Mouse (Mus musculus): ENCODE data around the gene Trappc3l. TPM values are rescaled to one million over a fixed set of nuclear protein-coding genes. Genes with fewer than 3 reads are reported as not detected.
"Not testable (repeated sequence)": the region's sequence is repeated elsewhere in the genome, so short reads cannot be mapped to it uniquely, and the experiment has no call there.

Gene Trappc3l
- polyA plus RNA-seq (2015; fragmentation: Nextera tagmentation; extraction: Ambion mirVana): not detected in 2 replicates

- 80% methylated on average over 3 of the region's 3 CpGs for WGBS
- Histone ChIP-seq H3K36me3 (no peaks in the 10 kb centered on the region), H3K4me3 (no peak within 1 kb of the TSS), H3K9ac (no peak within 1 kb of the TSS), H3K4me1 (replicated peaks) (peaks cover 6% of the 10 kb centered on the region; the same call in 1 of the 2 replicates), H3K4me2 (no peak within 1 kb of the TSS), H3K27me3 (0 out of 2 replicates have a peak, but pooled peaks cover 4% of the 10 kb centered on the region), H3K27ac (no peak within 1 kb of the TSS), H3K9me3 (no peaks in the 10 kb centered on the region)
- ATAC-seq (ENCODE audit: low FRiP score): no peak
Observed at GRCm38 (mm10) chr10:34037401-34037800, at the start of gene Trappc3l. Trappc3l (plus strand) TSS chr10:34037597.

- H3K4me3 ChIP-seq; H3K9ac ChIP-seq; H3K4me1 ChIP-seq (replicated peaks); H3K27me3 ChIP-seq; H3K9me3 ChIP-seq; H3K4me2 ChIP-seq; ATAC-seq (ENCODE audit: low FRiP score); H3K27ac ChIP-seq: not testable (repeated sequence)
- peaks cover 93% of the 10 kb centered on the region for H3K36me3 ChIP-seq
- 94% methylated on average over 6 of the region's 8 CpGs for WGBS
Observed at GRCm38 (mm10) chr10:33996686-33997085, 40.7 kb upstream of the Trappc3l start.

GRCm38 (mm10) chr10:33998397-33998796, 39.0 kb upstream of the Trappc3l start:
- no peaks in the 10 kb centered on the region for H3K4me1 ChIP-seq (replicated peaks)

GRCm38 (mm10) chr10:34012581-34012980, 24.8 kb upstream of the Trappc3l start:
- ATAC-seq (ENCODE audit: low FRiP score): no peak
- Histone ChIP-seq H3K9me3 (no peaks in the 10 kb centered on the region), H3K27me3 (no peaks in the 10 kb centered on the region), H3K27ac (no peak overlapping the region), H3K9ac (no peak overlapping the region), H3K4me3 (no peak overlapping the region), H3K4me2 (no peak overlapping the region), H3K4me1 (replicated peaks) (peaks cover 5% of the 10 kb centered on the region; the same call in 1 of the 2 replicates), H3K36me3 (peaks cover 21% of the 10 kb centered on the region)
- 96% methylated on average over 4 of the region's 4 CpGs for WGBS

More at GRCm38 (mm10) chr10:33998397-33998796, 39.0 kb upstream of the Trappc3l start:
- Histone ChIP-seq H3K27me3 (no peaks in the 10 kb centered on the region), H3K9ac (no peak overlapping the region), H3K4me2 (no peak overlapping the region), H3K9me3 (no peaks in the 10 kb centered on the region), H3K27ac (no peak overlapping the region), H3K4me3 (no peak overlapping the region), H3K36me3 (peaks cover 90% of the 10 kb centered on the region)
- ATAC-seq (ENCODE audit: low FRiP score): no peak

- Histone ChIP-seq H3K27me3 (no peaks in the 10 kb centered on the region), H3K4me1 (replicated peaks) (peaks cover 11% of the 10 kb centered on the region), H3K27ac (no peak overlapping the region), H3K36me3 (peaks cover 15% of the 10 kb centered on the region), H3K9me3 (no peaks in the 10 kb centered on the region), H3K9ac (no peak overlapping the region), H3K4me3 (no peak overlapping the region), H3K4me2 (no peak overlapping the region)
- ATAC-seq (ENCODE audit: low FRiP score): no peak
- WGBS: 87% methylated on average over 2 of the region's 2 CpGs
Observed at GRCm38 (mm10) chr10:34013241-34013640, 24.2 kb upstream of the Trappc3l start.

GRCm38 (mm10) chr10:34018746-34019301, 18.6 kb upstream of the Trappc3l start:
- no peaks in the 10 kb centered on the region for H3K36me3 ChIP-seq

GRCm38 (mm10) chr10:34019302-34020075, 17.9 kb upstream of the Trappc3l start, which contains the start of gene Rwdd1:
Rwdd1 (minus strand) TSS chr10:34019624.
- H3K27me3 ChIP-seq: no peaks in the 10 kb centered on the region
- H3K9ac ChIP-seq: peak within 1 kb of the TSS; percentile 92
- H3K27ac ChIP-seq: peak within 1 kb of the TSS; percentile 94
- H3K9me3 ChIP-seq: no peaks in the 10 kb centered on the region
- H3K4me1 ChIP-seq (replicated peaks): peaks cover 18% of the 10 kb centered on the region
- peak within 1 kb of the TSS; percentile 65 for H3K4me2 ChIP-seq
- ATAC-seq (ENCODE audit: low FRiP score): peak; percentile 100
- WGBS: under 1% methylated on average over 82 of the region's 82 CpGs
- H3K36me3 ChIP-seq: no peaks in the 10 kb centered on the region
- peak within 1 kb of the TSS; percentile 62 for H3K4me3 ChIP-seq

More at GRCm38 (mm10) chr10:34018746-34019301, 18.6 kb upstream of the Trappc3l start:
- Histone ChIP-seq H3K27ac (peak overlapping the region; percentile 94), H3K4me3 (peak overlapping the region; percentile 62), H3K4me2 (peak overlapping the region; percentile 65), H3K9ac (peak overlapping the region; percentile 92), H3K9me3 (no peaks in the 10 kb centered on the region), H3K4me1 (replicated peaks) (peaks cover 18% of the 10 kb centered on the region), H3K27me3 (no peaks in the 10 kb centered on the region)
- ATAC-seq (ENCODE audit: low FRiP score): no peak
- under 1% methylated on average over 21 of the region's 21 CpGs for WGBS

- no peak for ATAC-seq (ENCODE audit: low FRiP score)
- 0 out of 2 replicates have a peak, but pooled peaks cover 1% of the 10 kb centered on the region for H3K27me3 ChIP-seq
- 88% methylated on average over 5 of the region's 5 CpGs for WGBS
Observed at GRCm38 (mm10) chr10:34030322-34030721, 7.1 kb upstream of the Trappc3l start.

GRCm38 (mm10) chr10:34033630-34034305, 3.6 kb upstream of the Trappc3l start:
- Histone ChIP-seq H3K4me3 (0 out of 2 replicates have a peak overlapping the region, but pooled peaks have one; percentile 6), H3K27ac (no peak overlapping the region), H3K9ac (peak overlapping the region; percentile 52), H3K4me1 (replicated peaks) (peaks cover 6% of the 10 kb centered on the region; the same call in 1 of the 2 replicates), H3K36me3 (no peaks in the 10 kb centered on the region), H3K4me2 (peak overlapping the region; percentile 47), H3K27me3 (0 out of 2 replicates have a peak, but pooled peaks cover 4% of the 10 kb centered on the region), H3K9me3 (no peaks in the 10 kb centered on the region)
- WGBS: 22% methylated on average over 22 of the region's 22 CpGs
- peak; percentile 93 for ATAC-seq (ENCODE audit: low FRiP score)

More at GRCm38 (mm10) chr10:34030322-34030721, 7.1 kb upstream of the Trappc3l start:
- H3K27ac ChIP-seq: no peak overlapping the region
- H3K4me2 ChIP-seq: no peak overlapping the region
- no peaks in the 10 kb centered on the region for H3K36me3 ChIP-seq
- no peaks in the 10 kb centered on the region for H3K9me3 ChIP-seq
- no peak overlapping the region for H3K9ac ChIP-seq
- no peak overlapping the region for H3K4me3 ChIP-seq
- H3K4me1 ChIP-seq (replicated peaks): peaks cover 6% of the 10 kb centered on the region; the same call in 1 of the 2 replicates

GRCm38 (mm10) chr10:34036587-34036986, 810 bp upstream of the Trappc3l start:
- Histone ChIP-seq H3K27ac (no peak overlapping the region), H3K4me3 (no peak overlapping the region), H3K4me1 (replicated peaks) (peaks cover 6% of the 10 kb centered on the region; the same call in 1 of the 2 replicates), H3K4me2 (no peak overlapping the region), H3K36me3 (no peaks in the 10 kb centered on the region), H3K9me3 (no peaks in the 10 kb centered on the region), H3K27me3 (0 out of 2 replicates have a peak, but pooled peaks cover 4% of the 10 kb centered on the region), H3K9ac (no peak overlapping the region)
- 17% methylated on average over 5 of the region's 5 CpGs for WGBS
- peak; percentile 88 for ATAC-seq (ENCODE audit: low FRiP score)

GRCm38 (mm10) chr10:34044210-34044609, 6.8 kb downstream of the Trappc3l start, which contains the start of gene Calhm4:
Calhm4 (minus strand) TSS chr10:34044310.
- Histone ChIP-seq H3K4me2 (no peak within 1 kb of the TSS), H3K36me3 (no peaks in the 10 kb centered on the region), H3K27ac (no peak within 1 kb of the TSS), H3K4me1 (replicated peaks) (no peaks in the 10 kb centered on the region), H3K27me3 (no peaks in the 10 kb centered on the region), H3K9me3 (no peaks in the 10 kb centered on the region), H3K9ac (no peak within 1 kb of the TSS), H3K4me3 (no peak within 1 kb of the TSS)
- ATAC-seq (ENCODE audit: low FRiP score): no peak
- 87% methylated on average over 5 of the region's 5 CpGs for WGBS

GRCm38 (mm10) chr10:34053987-34054386, 16.6 kb downstream of the Trappc3l start:
- 83% methylated on average over 2 of the region's 2 CpGs for WGBS
- no peak overlapping the region for H3K4me3 ChIP-seq
- no peak for ATAC-seq (ENCODE audit: low FRiP score)
- no peak overlapping the region for H3K4me2 ChIP-seq
- no peaks in the 10 kb centered on the region for H3K9me3 ChIP-seq
- H3K27ac ChIP-seq: no peak overlapping the region
- H3K4me1 ChIP-seq (replicated peaks): no peaks in the 10 kb centered on the region
- H3K9ac ChIP-seq: no peak overlapping the region
- no peaks in the 10 kb centered on the region for H3K27me3 ChIP-seq
- H3K36me3 ChIP-seq: no peaks in the 10 kb centered on the region
